Comparison of ENCODE assay signal across 12 mouse cellular contexts in the genomic region with DNA sequence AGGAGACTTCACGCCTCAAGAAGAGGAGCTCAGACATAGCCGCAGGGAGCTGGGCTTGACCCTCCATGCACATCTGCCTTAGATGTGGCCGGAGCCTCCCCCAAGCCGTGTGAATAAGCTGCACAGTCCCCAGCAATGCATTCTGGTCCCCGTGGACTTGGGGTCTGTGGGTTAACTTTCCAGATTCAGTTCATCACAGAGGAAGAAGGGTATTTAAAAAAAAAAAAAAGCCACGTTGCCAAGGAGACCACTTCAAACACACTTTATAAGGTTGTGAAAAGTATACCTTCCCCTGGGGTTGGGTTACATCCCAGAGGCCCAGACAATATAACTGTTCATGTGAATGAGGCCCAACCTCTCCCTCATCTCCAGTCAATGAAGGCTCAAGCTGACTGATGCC. TPM values are rescaled to one million over a fixed set of nuclear protein-coding genes. Genes with fewer than 3 reads are reported as not detected.
DNase-seq lines count a peak whose midpoint lies in the region; ATAC-seq and TF ChIP-seq lines count a peak whose summit lies in the region.
"Had no signal": no experiment of that assay in that cellular context is flagged by ENCODE, and none has a peak within 500 bp of the region (broad histone marks: within the 10 kb centered on the region; RNA-seq: fewer than 3 reads in every experiment).

No protein-coding gene starts in this region.

- no peak for TF ChIP-seq CTCF in kidney, adult 2 months (conservative IDR thresholded peaks at IDR 0.05; ENCODE audit: insufficient read depth, insufficient read length, low read depth, low read length)

- DNase-seq in embryo, embryonic 10.5 days (ENCODE audit: low spot score) = peak; percentile 40
- DNase-seq in embryo, embryonic 9.5 days (ENCODE audit: extremely low spot score) = no peak
- DNase-seq in kidney, adult 2 months = no peak
- no peak for DNase-seq in urinary bladder, adult 18-20 months (ENCODE audit: low spot score in 2 of 2)
- DNase-seq in cerebellum, adult 18-20 months = no peak
- DNase-seq: adrenal gland, postnatal 25 days had no signal

- ATAC-seq in kidney, embryonic 16.5 days (ENCODE audit: low FRiP score, low TSS enrichment) = peak; percentile 72; the same call in 1 of the 2 replicates
- ATAC-seq in hindbrain, embryonic 12.5 days (ENCODE audit: low FRiP score) = no peak
- ATAC-seq in midbrain, embryonic 15.5 days (replicated peaks) = no peak; the same call in 1 of the 2 replicates

- no peaks in the 10 kb centered on the region for H3K9me3 ChIP-seq in kidney, embryonic 16.5 days (ENCODE audit: low read length)
- no peaks in the 10 kb centered on the region for H3K9me3 ChIP-seq in hindbrain, embryonic 12.5 days (replicated peaks)
- H3K9me3 ChIP-seq in midbrain, embryonic 15.5 days = no peaks in the 10 kb centered on the region
- H3K9me3 ChIP-seq: hindbrain, embryonic 15.5 days; neural tube, embryonic 12.5 days had no signal

- peak overlapping the region; percentile 76 for H3K27ac ChIP-seq in kidney, embryonic 16.5 days (ENCODE audit: low read length)
- no peak overlapping the region for H3K27ac ChIP-seq in kidney, adult 2 months (ENCODE audit: insufficient read depth, low read depth, low read length)
- peak overlapping the region; percentile 76 for H3K27ac ChIP-seq in hindbrain, embryonic 12.5 days
- H3K27ac ChIP-seq in midbrain, embryonic 15.5 days = peak overlapping the region; percentile 74

- H3K4me1 ChIP-seq in kidney, embryonic 16.5 days (ENCODE audit: insufficient read depth, low read length) = peaks cover 24% of the 10 kb centered on the region
- no peaks in the 10 kb centered on the region for H3K4me1 ChIP-seq in kidney, adult 2 months (ENCODE audit: control insufficient read depth, insufficient read depth, low read length)
- peaks cover 22% of the 10 kb centered on the region for H3K4me1 ChIP-seq in hindbrain, embryonic 12.5 days
- H3K4me1 ChIP-seq in midbrain, embryonic 15.5 days = peaks cover 26% of the 10 kb centered on the region

- no peak overlapping the region for H3K9ac ChIP-seq in kidney, embryonic 16.5 days (replicated peaks; ENCODE audit: low read length)
- no peak overlapping the region for H3K9ac ChIP-seq in hindbrain, embryonic 12.5 days
- no peak overlapping the region for H3K9ac ChIP-seq in midbrain, embryonic 15.5 days
- H3K9ac ChIP-seq: hindbrain, embryonic 15.5 days had no signal

- 20% methylated on average over 6 of the region's 6 CpGs for WGBS in kidney, embryonic 16.5 days
- WGBS in kidney, adult 2 months = 75% methylated on average over 6 of the region's 6 CpGs
- WGBS in hindbrain, embryonic 12.5 days = 56% methylated on average over 6 of the region's 6 CpGs
- 47% methylated on average over 6 of the region's 6 CpGs for WGBS in midbrain, embryonic 15.5 days

- TF ChIP-seq POLR2A in kidney, adult 2 months (IDR thresholded peaks at IDR 0.05; ENCODE audit: low read depth, low read length) = no peak

- no peaks in the 10 kb centered on the region for H3K36me3 ChIP-seq in kidney, embryonic 16.5 days (ENCODE audit: insufficient read depth, low read length)
- H3K36me3 ChIP-seq in kidney, adult 2 months (ENCODE audit: control insufficient read depth, insufficient read depth, low read length) = no peaks in the 10 kb centered on the region
- H3K36me3 ChIP-seq in hindbrain, embryonic 12.5 days = no peaks in the 10 kb centered on the region
- peaks cover 8% of the 10 kb centered on the region; the same call in 1 of the 2 replicates for H3K36me3 ChIP-seq in midbrain, embryonic 15.5 days (replicated peaks)
- H3K36me3 ChIP-seq: neural tube, embryonic 12.5 days had no signal

- no peak overlapping the region for H3K4me2 ChIP-seq in kidney, embryonic 16.5 days (replicated peaks; ENCODE audit: low read depth, low read length)
- 0 out of 2 replicates have a peak overlapping the region, but pooled peaks have one; percentile 7 for H3K4me2 ChIP-seq in hindbrain, embryonic 12.5 days (replicated peaks)
- H3K4me2 ChIP-seq in midbrain, embryonic 15.5 days = no peak overlapping the region
- H3K4me2 ChIP-seq: heart, embryonic 11.5 days; hindbrain, embryonic 15.5 days; neural tube, embryonic 12.5 days had no signal

- H3K4me3 ChIP-seq in kidney, embryonic 16.5 days (ENCODE audit: low read length) = no peak overlapping the region
- H3K4me3 ChIP-seq in kidney, adult 2 months (ENCODE audit: insufficient read depth, low read depth, low read length) = no peak overlapping the region
- no peak overlapping the region for H3K4me3 ChIP-seq in hindbrain, embryonic 12.5 days
- no peak overlapping the region for H3K4me3 ChIP-seq in midbrain, embryonic 15.5 days
- H3K4me3 ChIP-seq: hindbrain, embryonic 15.5 days; neural tube, embryonic 12.5 days had no signal

- no peaks in the 10 kb centered on the region for H3K27me3 ChIP-seq in kidney, embryonic 16.5 days (ENCODE audit: insufficient read depth, low read length)
- H3K27me3 ChIP-seq in kidney, adult 2 months (replicated peaks; ENCODE audit: control insufficient read depth, insufficient read depth, low read length) = no peaks in the 10 kb centered on the region
- H3K27me3 ChIP-seq in hindbrain, embryonic 12.5 days = no peaks in the 10 kb centered on the region
- H3K27me3 ChIP-seq in midbrain, embryonic 15.5 days (replicated peaks) = no peaks in the 10 kb centered on the region
- H3K27me3 ChIP-seq: hindbrain, embryonic 15.5 days; neural tube, embryonic 12.5 days had no signal

RNA-seq across cellular contexts. Expression of a gene that starts 37.6 kb away (rescaled TPM):
- polyA plus RNA-seq in kidney, embryonic 16.5 days (2015; fragmentation: Nextera tagmentation; extraction: Ambion mirVana) = 57.1 and 58.6 TPM in 2 replicates
- polyA plus RNA-seq in kidney, adult 2 months (2012; rRNA removed) = 12.0 and 14.1 TPM in 2 replicates
- polyA plus RNA-seq in hindbrain, embryonic 12.5 days (2016; fragmentation: Nextera tagmentation; extraction: Ambion mirVana) = 11.2 and 13.4 TPM in 2 replicates
- 22.5 and 23.6 TPM in 2 replicates for polyA plus RNA-seq in midbrain, embryonic 15.5 days (2015; fragmentation: Nextera tagmentation; extraction: Ambion mirVana)
